Mouse (Mus musculus): ENCODE results near the gene Henmt1. TPM values are rescaled to one million over a fixed set of nuclear protein-coding genes. Genes with fewer than 3 reads are reported as not detected.

Henmt1 gene
- polyA plus RNA-seq, 1 experiment = not detected

Other genes starting within 250 kb of the Henmt1 start
- 16.4 TPM for gene Gpsm2, start 217.6 kb upstream of the Henmt1 start, polyA plus RNA-seq (2012; fragmentation: generic; extraction: Trizol)
- gene Aknad1, start 200.2 kb upstream of the Henmt1 start, polyA plus RNA-seq (2012; fragmentation: generic; extraction: Trizol) = 2.9 TPM
- gene Stxbp3, start 99.3 kb upstream of the Henmt1 start, polyA plus RNA-seq (2012; fragmentation: generic; extraction: Trizol) = 11.9 TPM
- 0.26 TPM for gene Fndc7, start 49.9 kb upstream of the Henmt1 start, polyA plus RNA-seq (2012; fragmentation: generic; extraction: Trizol)
- gene Prpf38b, start 28.1 kb upstream of the Henmt1 start, polyA plus RNA-seq (2012; fragmentation: generic; extraction: Trizol) = 19.0 TPM
- not detected for gene Gm9857, start 572 bp downstream of the Henmt1 start, polyA plus RNA-seq (2012; fragmentation: generic; extraction: Trizol)
- gene Fam102b, start 87.7 kb downstream of the Henmt1 start, polyA plus RNA-seq (2012; fragmentation: generic; extraction: Trizol) = 3.7 TPM
- gene Slc25a54, start 140.6 kb downstream of the Henmt1 start, polyA plus RNA-seq (2012; fragmentation: generic; extraction: Trizol) = 0.02 TPM
- 13.9 TPM for gene Slc25a24, start 183.3 kb downstream of the Henmt1 start, polyA plus RNA-seq (2012; fragmentation: generic; extraction: Trizol)

Data from myocyte (in vitro differentiated cells).